32 mouse cellular contexts compared by ENCODE assay signal in the genomic region with DNA sequence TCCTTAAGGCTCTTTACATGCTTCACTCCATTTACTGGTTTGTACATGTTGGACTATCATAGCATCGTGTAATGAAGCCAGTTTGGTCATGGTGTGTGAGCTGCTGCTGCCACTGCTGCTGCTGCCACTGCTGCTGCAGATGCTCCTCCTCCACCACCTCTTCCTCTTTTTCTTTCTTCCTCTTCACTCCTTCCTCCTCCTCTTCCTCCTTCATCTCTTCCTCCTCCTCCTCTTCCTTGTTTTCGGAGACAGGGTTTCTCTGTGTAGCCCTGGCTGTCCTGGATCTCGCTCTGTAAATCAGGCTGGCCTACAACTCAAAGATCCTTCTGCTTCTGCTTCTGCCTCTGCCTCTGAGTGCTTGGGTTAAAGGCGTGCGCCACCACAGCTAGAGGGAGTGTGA. TPM values are rescaled to one million over a fixed set of nuclear protein-coding genes. Genes with fewer than 3 reads are reported as not detected.
DNase-seq lines count a peak whose midpoint lies in the region; ATAC-seq and TF ChIP-seq lines count a peak whose summit lies in the region.
"Had no signal": no experiment of that assay in that cellular context is flagged by ENCODE, and none has a peak within 500 bp of the region (broad histone marks: within the 10 kb centered on the region; RNA-seq: fewer than 3 reads in every experiment).

No protein-coding gene starts in this region.

- in situ Hi-C loops in CH12.LX (cut with MboI; ENCODE audit: low pct_ligation_motif_present, low pct_unique_long_range_greater_than_20kb, low sequenced_read_pairs): no loop called here

- TF ChIP-seq EP300 in CH12.LX (IDR thresholded peaks at IDR 0.05; ENCODE audit: low read length): no peak

- peaks cover 0 to 26% of the 10 kb centered on the region in 2 experiments for H3K36me3 ChIP-seq in CH12.LX (replicated peaks in 1 of 2; ENCODE audit: control insufficient read depth in 1 of 2, insufficient read depth in 1 of 2, low read length in 1 of 2)
- no peaks in the 10 kb centered on the region for H3K36me3 ChIP-seq in liver, embryonic 11.5 days (ENCODE audit: control insufficient read depth, insufficient read depth, low read length)
- H3K36me3 ChIP-seq: forebrain, embryonic 15.5 days; hindbrain, embryonic 15.5 days; liver, embryonic 13.5 days; neural tube, embryonic 12.5 days had no signal

- TF ChIP-seq RAD21 in CH12.LX (IDR thresholded peaks at IDR 0.05; ENCODE audit: low read depth, low read length): no peak

- no peak for TF ChIP-seq CTCF in CH12.LX (conservative IDR thresholded peaks at IDR 0.05 in 1 of 2, IDR thresholded peaks at IDR 0.05 in 1 of 2; ENCODE audit: low read depth in 2 of 2, low read length in 2 of 2)
- no peak for TF ChIP-seq CTCF in bone marrow macrophage, adult 2 months (IDR thresholded peaks at IDR 0.05; ENCODE audit: low read depth, low read length)

- WGBS in liver, embryonic 11.5 days: 57% methylated on average over 5 of the region's 5 CpGs

- no peaks in the 10 kb centered on the region for H3K27me3 ChIP-seq in CH12.LX (replicated peaks)
- H3K27me3 ChIP-seq in liver, embryonic 11.5 days (replicated peaks; ENCODE audit: control insufficient read depth, insufficient read depth, low read length): no peaks in the 10 kb centered on the region
- H3K27me3 ChIP-seq: embryonic facial prominence, embryonic 12.5 days; forebrain, embryonic 15.5 days; hindbrain, embryonic 15.5 days; kidney, embryonic 15.5 days; liver, embryonic 13.5 days; neural tube, embryonic 12.5 days had no signal

- no peak for TF ChIP-seq POLR2A in CH12.LX (IDR thresholded peaks at IDR 0.05; ENCODE audit: low read depth, low read length)
- no peak for TF ChIP-seq POLR2A in bone marrow macrophage, adult 2 months (IDR thresholded peaks at IDR 0.05; ENCODE audit: borderline replicate concordance, low read depth, low read length)

- H3K4me3 ChIP-seq in CH12.LX (replicated peaks in 1 of 3; ENCODE audit: low read depth in 2 of 3, low read length in 2 of 3, poor library complexity in 1 of 3): no peak overlapping the region
- no peak overlapping the region for H3K4me3 ChIP-seq in bone marrow macrophage, adult 2 months (ENCODE audit: insufficient read depth, low read length)
- no peak overlapping the region for H3K4me3 ChIP-seq in liver, embryonic 11.5 days (ENCODE audit: low read depth, low read length)
- H3K4me3 ChIP-seq: embryonic facial prominence, embryonic 12.5 days; forebrain, embryonic 15.5 days; hindbrain, embryonic 10.5 days; hindbrain, embryonic 15.5 days; kidney, embryonic 15.5 days; liver, embryonic 13.5 days; myocyte; neural tube, embryonic 12.5 days had no signal

- peak; percentile 20 for DNase-seq in CH12.LX (ENCODE audit: extremely low read depth)
- DNase-seq in liver, embryonic 11.5 days (ENCODE audit: low spot score): no peak
- no peak for DNase-seq in thymus, postnatal 4 days
- DNase-seq: adrenal gland, adult 2 months; cerebellum, adult 11 months; cerebellum, adult 9-10 months; cerebellum, postnatal 36 days; embryo, embryonic 11 days; heart, adult 18-20 months; kidney, adult 18-20 months; layer of hippocampus, postnatal 36 days; left cerebral cortex, postnatal 4 days; liver, embryonic 13.5 days; lung, adult 18-20 months; lung, postnatal 4 days had no signal

- 0 out of 2 replicates have a peak, but pooled peaks cover 5% of the 10 kb centered on the region for H3K79me2 ChIP-seq in CH12.LX (replicated peaks; ENCODE audit: control insufficient read depth, extremely low read depth, insufficient read depth, poor library complexity, severe bottlenecking)

- ATAC-seq in megakaryocyte, adult 5-6 weeks (ENCODE audit: poor library complexity, severe bottlenecking): peak; percentile 84
- no peak for ATAC-seq in inflammation-experienced regulatory T-cells, adult 6 months
- no peak for ATAC-seq in liver, embryonic 11.5 days (replicated peaks; ENCODE audit: low FRiP score)
- ATAC-seq: forebrain, embryonic 15.5 days; lung, postnatal 0 days; midbrain, embryonic 16.5 days had no signal

- H3K4me2 ChIP-seq in CH12.LX (ENCODE audit: insufficient read depth, low read depth, poor library complexity, severe bottlenecking): no peak overlapping the region
- no peak overlapping the region for H3K4me2 ChIP-seq in liver, embryonic 11.5 days
- H3K4me2 ChIP-seq: embryonic facial prominence, embryonic 12.5 days; forebrain, embryonic 15.5 days; heart, embryonic 11.5 days; hindbrain, embryonic 15.5 days; kidney, embryonic 15.5 days; liver, embryonic 13.5 days; midbrain, embryonic 11.5 days; neural tube, embryonic 12.5 days had no signal

- no peak overlapping the region for H3K27ac ChIP-seq in CH12.LX (ENCODE audit: insufficient read depth, low read depth)
- peak overlapping the region; percentile 43 for H3K27ac ChIP-seq in bone marrow macrophage, adult 2 months (ENCODE audit: insufficient read depth, low read depth, low read length)
- no peak overlapping the region for H3K27ac ChIP-seq in liver, embryonic 11.5 days (ENCODE audit: low read depth, low read length)
- H3K27ac ChIP-seq: embryonic facial prominence, embryonic 12.5 days; forebrain, embryonic 15.5 days; hindbrain, embryonic 10.5 days; hindbrain, embryonic 15.5 days; kidney, embryonic 15.5 days; liver, embryonic 13.5 days; neural tube, embryonic 12.5 days had no signal

- dilution Hi-C loops in CH12.LX (cut with MboI; ENCODE audit: extremely low pct_ligation_motif_present, extremely low pct_unique_long_range_greater_than_20kb, low sequenced_read_pairs): no loop called here

- H3K9me3 ChIP-seq in CH12.LX (replicated peaks; ENCODE audit: low read length): no peaks in the 10 kb centered on the region
- H3K9me3 ChIP-seq in liver, embryonic 11.5 days (ENCODE audit: control insufficient read depth, low read length): no peaks in the 10 kb centered on the region
- H3K9me3 ChIP-seq: embryonic facial prominence, embryonic 12.5 days; forebrain, embryonic 15.5 days; hindbrain, embryonic 10.5 days; hindbrain, embryonic 15.5 days; kidney, embryonic 15.5 days; liver, embryonic 13.5 days; neural tube, embryonic 12.5 days had no signal

- no peak overlapping the region for H3K9ac ChIP-seq in CH12.LX (ENCODE audit: insufficient read depth, low read depth)
- no peak overlapping the region for H3K9ac ChIP-seq in liver, embryonic 11.5 days (ENCODE audit: low read depth, low read length)
- H3K9ac ChIP-seq: embryonic facial prominence, embryonic 12.5 days; forebrain, embryonic 15.5 days; hindbrain, embryonic 15.5 days; kidney, embryonic 15.5 days; liver, embryonic 13.5 days; neural tube, embryonic 12.5 days had no signal

- peaks cover 4 to 52% of the 10 kb centered on the region in 2 experiments for H3K4me1 ChIP-seq in CH12.LX (ENCODE audit: control insufficient read depth in 1 of 2, insufficient read depth in 2 of 2)
- H3K4me1 ChIP-seq in bone marrow macrophage, adult 2 months (ENCODE audit: control insufficient read depth, insufficient read depth, low read length): peaks cover 38% of the 10 kb centered on the region
- no peaks in the 10 kb centered on the region for H3K4me1 ChIP-seq in liver, embryonic 11.5 days (replicated peaks; ENCODE audit: control insufficient read depth, insufficient read depth, low read length)
- H3K4me1 ChIP-seq: embryonic facial prominence, embryonic 12.5 days; forebrain, embryonic 15.5 days; hindbrain, embryonic 10.5 days; kidney, embryonic 15.5 days; neural tube, embryonic 12.5 days had no signal

TF ChIP-seq in CH12.LX, 34 proteins besides CTCF, POLR2A, EP300 and RAD21 (continues in another document):
- TF ChIP-seq GABPA (IDR thresholded peaks at IDR 0.05; ENCODE audit: insufficient replicate concordance, low read depth, low read length): no peak
- TF ChIP-seq ZKSCAN1 (IDR thresholded peaks at IDR 0.05; ENCODE audit: borderline replicate concordance, low read depth, low read length): no peak

RNA-seq across cellular contexts. Expression of a gene that starts 42.5 kb away (rescaled TPM):
- total RNA-seq in CH12.LX (2012; rRNA removed) (25.8 and 28.5 TPM in 2 replicates), CH12.LX (2014; rRNA removed) (79.3 and 83.5 TPM in 2 replicates)
- polyA plus RNA-seq in CH12.LX (2012; ENCODE audit: insufficient read length, low read depth): 61.1 and 64.7 TPM in 2 replicates
- polyA plus RNA-seq in bone marrow macrophage, adult 2 months (2012; ENCODE audit: insufficient read depth, insufficient read length, missing spikeins): 69.5 and 74.8 TPM in 2 replicates
- total RNA-seq in megakaryocyte, adult 5-6 weeks (2015): 136 and 137 TPM in 2 replicates
- 135 and 150 TPM in 2 replicates for total RNA-seq in megakaryocyte, adult 5-6 weeks (2017)
- 10 to 100 TPM; 44.6 to 73.7 (median 47.3) TPM for polyA plus RNA-seq in inflammation-experienced regulatory T-cells, adult 6 months (2017; shearing (Covaris generic))
- polyA plus RNA-seq in liver, embryonic 11.5 days (2014; fragmentation: Nextera tagmentation; extraction: Ambion mirVana): 49.6 and 51.5 TPM in 2 replicates

RNA-seq across cellular contexts. Expression of a gene that starts 42.5 kb away (rescaled TPM):
- 31.6 and 34.5 TPM in 2 replicates for total RNA-seq in CH12.LX (2012; rRNA removed)
- 14.6 and 18.1 TPM in 2 replicates for total RNA-seq in CH12.LX (2014; rRNA removed)
- polyA plus RNA-seq in CH12.LX (2012; ENCODE audit: insufficient read length, low read depth): 78.3 and 79.5 TPM in 2 replicates
- polyA plus RNA-seq in bone marrow macrophage, adult 2 months (2012; ENCODE audit: insufficient read depth, insufficient read length, missing spikeins): 41.6 and 49.1 TPM in 2 replicates
- total RNA-seq in megakaryocyte, adult 5-6 weeks (2015): 39.3 and 44.2 TPM in 2 replicates
- total RNA-seq in megakaryocyte, adult 5-6 weeks (2017): 18.7 and 28.7 TPM in 2 replicates
- 10 to 100 TPM; 61.8 to 74.4 (median 63.7) TPM for polyA plus RNA-seq in inflammation-experienced regulatory T-cells, adult 6 months (2017; shearing (Covaris generic))
- polyA plus RNA-seq in liver, embryonic 11.5 days (2014; fragmentation: Nextera tagmentation; extraction: Ambion mirVana): 41.4 and 44.1 TPM in 2 replicates

RNA-seq across cellular contexts. Expression of a gene that starts 59.1 kb away (rescaled TPM):
- total RNA-seq in CH12.LX (2012; rRNA removed) (0.13 TPM in 2 replicates), CH12.LX (2014; rRNA removed) (not detected in 2 replicates)
- polyA plus RNA-seq in CH12.LX (2012; ENCODE audit: insufficient read length, low read depth): 0.11 TPM in 1 of 2 replicates, not detected in the other
- not detected in 2 replicates for polyA plus RNA-seq in bone marrow macrophage, adult 2 months (2012; ENCODE audit: insufficient read depth, insufficient read length, missing spikeins)
- 0.07 and 0.25 TPM in 2 replicates for total RNA-seq in megakaryocyte, adult 5-6 weeks (2015)
- total RNA-seq in megakaryocyte, adult 5-6 weeks (2017): not detected in 2 replicates
- under 1 TPM in 1 of 3 experiments, not detected in 2; 0.94 TPM for polyA plus RNA-seq in inflammation-experienced regulatory T-cells, adult 6 months (2017; shearing (Covaris generic))
- 5.4 and 6.0 TPM in 2 replicates for polyA plus RNA-seq in liver, embryonic 11.5 days (2014; fragmentation: Nextera tagmentation; extraction: Ambion mirVana)
- total RNA-seq: gastrocnemius, adult 8-10 months; heart, adult 18-20 months; left cerebral cortex, postnatal 4 days had no signal
- polyA plus RNA-seq: adrenal gland, adult 2 months; embryonic facial prominence, embryonic 12.5 days; neural tube, embryonic 12.5 days; stomach, embryonic 14.5 days had no signal

RNA-seq across cellular contexts. Expression of a gene that starts 59.2 kb away (rescaled TPM):
- total RNA-seq in CH12.LX (2012; rRNA removed): not detected in 2 replicates
- not detected in 2 replicates for total RNA-seq in CH12.LX (2014; rRNA removed)
- 0.15 TPM in 1 of 2 replicates, not detected in the other for polyA plus RNA-seq in CH12.LX (2012; ENCODE audit: insufficient read length, low read depth)
- not detected in 2 replicates for polyA plus RNA-seq in bone marrow macrophage, adult 2 months (2012; ENCODE audit: insufficient read depth, insufficient read length, missing spikeins)
- total RNA-seq in megakaryocyte, adult 5-6 weeks (2015): 1.5 and 4.2 TPM in 2 replicates
- 0.57 and 2.6 TPM in 2 replicates for total RNA-seq in megakaryocyte, adult 5-6 weeks (2017)
- polyA plus RNA-seq in inflammation-experienced regulatory T-cells, adult 6 months (2017; shearing (Covaris generic)): 10 to 100 TPM; 50.8 to 77.5 (median 75.0) TPM
- polyA plus RNA-seq in liver, embryonic 11.5 days (2014; fragmentation: Nextera tagmentation; extraction: Ambion mirVana): 0.12 and 0.19 TPM in 2 replicates
- total RNA-seq: adrenal gland, adult 2 months; gastrocnemius, adult 8-10 months; heart, adult 18-20 months; layer of hippocampus, postnatal 36 days; left cerebral cortex, postnatal 4 days had no signal
- polyA plus RNA-seq: testis, adult 2 months had no signal
